Mouse (Mus musculus): ENCODE measurements around the gene Odf3l1.

Gene Odf3l1

DNA sequence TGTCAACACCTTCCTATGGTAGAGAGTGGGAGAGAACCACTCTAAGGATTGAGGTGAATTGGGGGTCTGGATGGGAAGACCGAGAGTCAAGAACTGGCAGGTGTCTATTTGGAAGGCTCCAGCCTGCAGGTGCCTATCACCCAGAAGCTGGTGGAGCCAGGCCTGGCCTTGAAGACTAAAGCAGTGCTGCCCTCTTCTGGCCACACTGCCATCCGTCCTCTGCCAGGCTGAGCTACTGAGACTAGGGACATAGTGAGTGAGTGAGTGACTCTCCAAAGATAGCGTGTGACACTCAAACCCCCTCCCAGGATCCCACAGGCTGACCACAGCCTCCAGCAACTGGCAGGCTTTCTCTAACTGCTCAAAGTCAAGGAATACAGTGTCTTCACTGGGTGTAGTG, 17.0 kb downstream of the Odf3l1 start:
- peak in 1 of 2 experiments; percentile 44 for DNase-seq (ENCODE audit: low spot score in 2 of 2)

- DNase-seq (ENCODE audit: low spot score in 2 of 2), result no peak
Measured at GRCm38 (mm10) chr9:56844644-56845043, 19.8 kb downstream of the Odf3l1 start.

DNA sequence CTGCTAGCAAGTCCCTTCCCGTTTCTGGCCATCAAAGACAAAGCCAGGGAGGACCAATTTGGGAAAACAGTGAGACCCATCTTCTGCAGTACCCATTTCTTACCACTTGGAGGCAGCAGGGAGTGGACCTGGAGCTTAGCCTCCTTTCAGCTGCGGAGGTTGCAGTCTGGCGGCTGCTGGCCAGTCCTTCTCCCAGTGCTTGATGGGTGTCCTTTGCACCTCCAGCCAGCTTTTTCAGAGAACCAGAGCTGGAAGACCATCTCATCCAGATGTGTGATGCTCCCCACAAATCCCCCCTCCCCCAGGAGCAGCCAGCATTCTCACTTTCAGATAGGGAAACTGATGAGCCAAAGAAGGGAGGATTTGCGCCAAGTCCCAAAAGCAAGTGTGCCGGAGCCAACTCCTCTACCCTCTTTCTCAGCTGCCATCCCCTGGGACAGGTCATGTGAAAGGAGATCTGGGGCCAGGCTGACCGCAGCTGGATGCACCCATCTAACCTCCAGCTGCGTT, 20.7 kb downstream of the Odf3l1 start:
- peak in 1 of 2 experiments; percentile 45 for DNase-seq (ENCODE audit: low spot score in 2 of 2)

DNA sequence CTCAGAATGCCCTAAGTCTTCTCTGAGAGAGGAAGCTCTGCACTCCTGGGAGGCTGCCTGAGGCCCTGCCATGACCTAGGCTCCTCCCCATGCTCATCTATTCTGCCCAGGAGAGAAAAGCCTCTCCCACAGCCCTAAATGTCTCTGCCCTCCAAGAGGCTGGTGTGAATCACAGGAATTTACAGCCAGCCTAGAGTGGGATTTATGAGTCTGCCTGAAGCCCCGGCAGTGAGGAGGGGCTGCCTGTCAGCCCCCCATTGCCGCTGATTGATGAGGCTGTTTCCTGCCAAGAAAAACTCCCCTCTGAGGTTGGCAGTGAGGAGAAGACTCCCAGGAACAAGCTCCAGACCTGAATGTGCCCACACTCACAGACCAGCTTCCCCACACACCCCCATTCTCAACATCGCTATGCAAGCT, 22.2 kb downstream of the Odf3l1 start:
- DNase-seq (ENCODE audit: low spot score in 2 of 2), result no peak

DNA sequence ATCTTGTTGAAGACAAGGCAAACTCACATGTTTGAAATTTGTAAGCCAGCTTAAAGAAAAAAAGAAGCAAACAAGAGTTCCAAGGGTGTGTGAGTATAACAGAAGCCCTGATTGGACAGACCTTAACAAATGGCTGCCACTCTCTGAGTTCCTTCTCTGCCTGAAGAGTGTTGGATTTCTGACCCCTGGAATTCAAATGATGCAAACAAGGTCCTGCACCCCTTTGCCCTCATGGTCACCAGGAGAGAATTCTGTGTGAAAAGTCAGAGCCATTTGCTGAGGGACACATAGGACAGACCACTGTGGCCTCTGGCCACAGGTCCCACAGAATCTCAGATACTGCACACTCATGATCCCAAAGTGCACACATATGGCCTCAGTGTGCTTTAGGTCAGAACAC, 22.6 kb downstream of the Odf3l1 start:
- no peak for DNase-seq (ENCODE audit: low spot score in 2 of 2)

DNA sequence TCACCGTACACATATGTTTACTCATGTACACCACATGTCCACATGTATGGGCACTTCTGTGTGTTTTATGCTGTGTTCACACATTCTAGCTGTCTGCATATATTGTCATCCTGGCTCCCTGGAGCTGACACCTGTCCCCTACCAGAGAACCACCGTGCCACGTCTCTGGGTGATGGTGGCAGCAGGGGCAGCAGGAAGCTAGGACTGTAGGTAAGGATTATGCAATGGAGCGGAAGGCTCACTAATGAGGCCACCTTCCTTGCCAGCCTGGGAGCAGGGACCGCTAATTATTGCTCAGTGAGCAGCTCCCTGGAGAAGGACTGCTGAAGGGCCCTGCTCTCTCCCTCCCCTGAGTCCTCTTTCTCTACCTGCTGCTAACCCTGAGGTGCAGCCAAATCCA, 23.8 kb downstream of the Odf3l1 start:
- no peak for DNase-seq (ENCODE audit: low spot score in 2 of 2)

- DNase-seq (ENCODE audit: low spot score in 2 of 2), result no peak
Measured at GRCm38 (mm10) chr9:56835152-56835551, 29.3 kb downstream of the Odf3l1 start.

DNA sequence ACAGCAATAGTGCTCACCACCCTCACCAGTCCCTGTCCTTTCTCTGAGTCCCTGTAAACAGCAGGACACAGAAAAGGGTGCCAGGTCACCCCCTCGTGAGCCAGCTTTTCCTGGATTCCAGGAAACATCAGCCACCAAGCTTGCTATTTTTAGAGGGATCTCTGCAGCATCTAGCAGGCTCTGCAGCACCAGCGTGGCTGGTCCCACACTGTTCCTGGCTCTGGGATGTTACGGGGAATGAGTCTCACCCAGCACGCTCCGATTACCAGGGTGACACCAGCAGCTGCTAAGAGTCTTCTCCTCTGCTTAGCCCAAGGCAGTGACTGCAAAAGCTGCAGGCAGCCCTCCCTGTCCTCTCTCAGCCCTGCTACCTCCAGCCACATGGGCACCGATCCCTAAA, 31.6 kb downstream of the Odf3l1 start:
- DNase-seq (ENCODE audit: low spot score in 2 of 2), result no peak

- no peak for DNase-seq (ENCODE audit: low spot score in 2 of 2)
Measured at GRCm38 (mm10) chr9:56831904-56832303, 32.6 kb downstream of the Odf3l1 start.

- DNase-seq (ENCODE audit: low spot score in 2 of 2), result no peak
Measured at GRCm38 (mm10) chr9:56830162-56830561, 34.3 kb downstream of the Odf3l1 start.

- DNase-seq (ENCODE audit: low spot score in 2 of 2), result no peak
Measured at GRCm38 (mm10) chr9:56828841-56829240, 35.6 kb downstream of the Odf3l1 start.

GRCm38 (mm10) chr9:56828146-56828545, 36.3 kb downstream of the Odf3l1 start:
- no peak for DNase-seq (ENCODE audit: low spot score in 2 of 2)

DNA sequence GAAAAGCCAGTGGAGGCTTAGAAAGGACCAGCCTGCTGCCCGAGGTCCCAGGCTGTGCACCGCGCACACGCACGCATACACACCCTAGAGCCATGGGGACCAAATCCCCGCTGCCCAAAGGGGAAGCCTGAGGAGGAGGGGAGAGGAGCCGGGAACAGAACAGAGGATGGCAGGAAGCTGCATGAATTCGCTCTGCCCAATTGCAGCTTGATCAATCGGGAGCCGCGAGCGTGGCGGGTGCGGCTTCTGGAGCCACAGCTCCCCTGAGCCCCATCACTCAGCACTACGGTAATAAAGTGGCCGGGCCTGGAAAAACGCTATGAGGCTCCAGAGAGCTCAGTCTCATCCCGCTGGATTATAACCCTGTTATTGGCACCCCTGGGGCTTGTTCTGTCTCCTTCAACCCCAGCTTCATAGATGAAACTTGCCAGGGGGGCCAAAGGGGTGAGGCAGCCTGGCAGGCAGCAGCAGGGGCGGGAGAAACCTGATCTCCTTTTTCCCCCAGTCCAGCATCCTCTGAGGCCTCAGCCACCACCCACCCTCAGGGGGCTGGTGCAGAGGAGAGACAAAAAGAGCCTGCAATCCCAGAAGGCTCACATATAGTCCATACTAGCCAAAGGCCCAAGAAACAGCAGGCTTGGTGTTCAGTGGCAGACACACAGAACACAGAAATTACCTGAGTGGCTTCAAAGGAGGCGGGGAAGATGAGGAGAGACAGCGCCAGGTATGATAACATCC, 38.8 kb downstream of the Odf3l1 start:
- DNase-seq (ENCODE audit: low spot score in 2 of 2), result no peak

DNA sequence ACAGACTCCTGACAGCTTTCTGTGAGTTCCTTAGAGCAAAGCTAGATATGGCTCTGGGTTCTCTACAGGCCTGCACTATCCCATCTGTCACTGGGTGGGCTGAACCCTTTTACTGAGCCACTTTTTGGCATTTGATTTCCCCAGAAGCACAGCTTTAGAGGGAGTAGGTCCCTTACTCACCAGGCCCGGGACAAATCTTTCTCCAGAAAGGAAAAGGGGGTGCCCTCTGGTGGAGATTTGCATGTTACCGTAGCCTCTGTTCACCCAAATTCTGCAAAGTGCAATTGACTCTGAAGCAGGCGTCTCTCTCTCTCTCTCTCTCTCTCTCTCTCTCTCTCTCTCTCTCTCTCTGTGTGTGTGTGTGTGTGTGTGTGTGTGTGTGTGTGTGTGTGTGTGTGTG, 39.6 kb downstream of the Odf3l1 start:
- no peak for DNase-seq (ENCODE audit: low spot score in 2 of 2)

DNA sequence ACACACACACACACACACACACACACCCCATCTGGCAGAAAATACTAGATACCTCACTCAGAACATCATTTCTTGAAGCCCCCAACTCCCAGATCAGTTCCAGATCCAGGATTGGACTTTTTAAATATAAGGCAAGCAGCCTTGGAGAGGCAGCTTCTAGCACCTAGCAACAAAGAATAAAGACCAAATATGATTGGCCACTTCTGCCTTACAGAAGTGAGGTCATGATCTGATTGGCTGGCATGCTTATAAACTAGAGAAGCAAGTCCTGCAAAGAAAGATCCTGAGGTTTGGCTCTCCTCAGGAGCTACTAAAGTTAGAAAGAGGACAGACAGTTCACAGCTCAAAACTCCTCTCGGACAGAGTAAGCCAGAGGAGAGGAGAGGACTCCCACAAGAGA, 53.6 kb downstream of the Odf3l1 start:
- no peak for DNase-seq (ENCODE audit: low spot score in 2 of 2)

- no peak for DNase-seq (ENCODE audit: low spot score in 2 of 2)
Measured at GRCm38 (mm10) chr9:56807990-56808389, 56.5 kb downstream of the Odf3l1 start.

DNA sequence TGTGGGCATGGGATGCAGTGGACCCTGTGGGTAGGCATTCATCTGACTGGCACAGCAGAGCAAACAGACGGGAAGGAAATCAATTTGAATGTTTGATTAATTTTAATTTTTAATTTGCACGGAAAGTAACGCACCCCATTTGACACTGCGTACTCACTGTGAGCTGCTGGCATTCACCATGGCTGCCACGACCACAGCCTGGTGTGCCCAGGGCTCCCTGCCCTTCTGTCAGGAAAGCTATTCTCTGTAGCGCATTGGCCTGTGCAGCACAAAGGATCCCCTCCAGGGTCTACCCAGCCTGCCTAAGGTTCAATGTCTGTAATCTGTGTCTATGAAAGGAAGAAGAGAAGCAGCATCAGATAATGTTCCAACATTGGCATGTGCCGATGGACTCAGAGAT, 61.3 kb downstream of the Odf3l1 start:
- no peak for DNase-seq (ENCODE audit: low spot score in 2 of 2)

Data from urinary bladder, adult 18-20 months (tissue).